2 mouse cellular contexts compared by ENCODE assay signal in the genomic region with DNA sequence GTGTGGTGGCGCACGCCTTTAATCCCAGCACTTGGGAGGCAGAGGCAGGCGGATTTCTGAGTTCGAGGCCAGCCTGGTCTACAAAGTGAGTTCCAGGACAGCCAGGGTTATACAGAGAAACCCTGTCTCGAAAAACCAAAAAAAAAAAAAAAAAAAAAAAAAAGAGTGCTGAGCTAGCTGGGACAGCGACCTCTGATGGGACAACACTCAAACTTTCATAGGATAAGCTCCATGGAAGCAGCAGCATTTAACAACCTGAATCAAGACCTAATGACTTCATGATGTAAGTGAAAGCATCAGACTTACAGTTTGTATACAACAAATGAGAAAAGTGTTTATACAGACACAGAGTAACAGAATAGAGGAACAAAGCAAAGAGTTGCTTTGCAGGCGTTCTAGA. TPM values are rescaled to one million over a fixed set of nuclear protein-coding genes. Genes with fewer than 3 reads are reported as not detected.
"Had no signal": no experiment of that assay in that cellular context is flagged by ENCODE, and none has a peak within 500 bp of the region (broad histone marks: within the 10 kb centered on the region; RNA-seq: fewer than 3 reads in every experiment).

No protein-coding gene starts in this region.

RNA-seq across cellular contexts. Expression of a gene that starts 32.4 kb away (rescaled TPM):
- total RNA-seq: hematopoietic stem cell, adult 5-6 weeks had no signal
- polyA plus RNA-seq: inflammation-experienced regulatory T-cells, adult 6 months had no signal
